Mouse (Mus musculus): ENCODE data around the gene Cd247.

Cd247 gene

GRCm38 (mm10) chr1:165852131-165852530 is 63.6 kb downstream of the Cd247 start:
- DNase-seq (ENCODE audit: low spot score in 2 of 2) = no peak

GRCm38 (mm10) chr1:165853131-165853721 is 64.7 kb downstream of the Cd247 start:
- no peak for DNase-seq (ENCODE audit: low spot score in 2 of 2)

GRCm38 (mm10) chr1:165853729-165854420 is 65.4 kb downstream of the Cd247 start:
- DNase-seq (ENCODE audit: low spot score in 2 of 2) = peak; percentile 72 to 90

GRCm38 (mm10) chr1:165855759-165856545 is 67.5 kb downstream of the Cd247 start:
- no peak for DNase-seq (ENCODE audit: low spot score in 2 of 2)

GRCm38 (mm10) chr1:165857279-165857678 is 68.8 kb downstream of the Cd247 start:
- DNase-seq (ENCODE audit: low spot score in 2 of 2) = no peak

- DNase-seq (ENCODE audit: low spot score in 2 of 2) = no peak
Observed at GRCm38 (mm10) chr1:165858356-165858755, 69.9 kb downstream of the Cd247 start.

- DNase-seq (ENCODE audit: low spot score in 2 of 2) = peak in 1 of 2 experiments; percentile 51
Observed at GRCm38 (mm10) chr1:165860373-165861234, 72.1 kb downstream of the Cd247 start.

GRCm38 (mm10) chr1:165861235-165861609 is 72.7 kb downstream of the Cd247 start:
- no peak for DNase-seq (ENCODE audit: low spot score in 2 of 2)

- peak in 1 of 2 experiments; percentile 55 for DNase-seq (ENCODE audit: low spot score in 2 of 2)
Observed at GRCm38 (mm10) chr1:165862059-165862458, 73.6 kb downstream of the Cd247 start.

- DNase-seq (ENCODE audit: low spot score in 2 of 2) = no peak
Observed at GRCm38 (mm10) chr1:165864864-165865795, 76.6 kb downstream of the Cd247 start.

- DNase-seq (ENCODE audit: low spot score in 2 of 2) = no peak
Observed at GRCm38 (mm10) chr1:165866630-165867280, 78.3 kb downstream of the Cd247 start.

GRCm38 (mm10) chr1:165868659-165869058 is 80.2 kb downstream of the Cd247 start:
- no peak for DNase-seq (ENCODE audit: low spot score in 2 of 2)

GRCm38 (mm10) chr1:165874645-165875044 is 86.2 kb downstream of the Cd247 start:
- no peak for DNase-seq (ENCODE audit: low spot score in 2 of 2)

GRCm38 (mm10) chr1:165875520-165876284 is 87.2 kb downstream of the Cd247 start:
- no peak for DNase-seq (ENCODE audit: low spot score in 2 of 2)

- DNase-seq (ENCODE audit: low spot score in 2 of 2) = no peak
Observed at GRCm38 (mm10) chr1:165878751-165879150, 90.3 kb downstream of the Cd247 start.

GRCm38 (mm10) chr1:165882146-165882900 is 93.8 kb downstream of the Cd247 start:
- no peak for DNase-seq (ENCODE audit: low spot score in 2 of 2)

- DNase-seq (ENCODE audit: low spot score in 2 of 2) = no peak
Observed at GRCm38 (mm10) chr1:165891686-165892085, 103.2 kb downstream of the Cd247 start.

GRCm38 (mm10) chr1:165903596-165903995 is 115.1 kb downstream of the Cd247 start:
- DNase-seq (ENCODE audit: low spot score in 2 of 2) = no peak

GRCm38 (mm10) chr1:165908153-165908552 is 119.7 kb downstream of the Cd247 start:
- no peak for DNase-seq (ENCODE audit: low spot score in 2 of 2)

Measured in spleen, postnatal 4 days (tissue).